Mouse (Mus musculus) CH12.LX (cell line): ENCODE measurements around the gene Sds. TPM values are rescaled to one million over a fixed set of nuclear protein-coding genes. Genes with fewer than 3 reads are reported as not detected.

ENCODE experiments used
- DNase-seq: peaks from one replicate; pipeline ENCODE4 v3.0.0-alpha.2; 2013; ENCODE audit errors: extremely low read depth
- H3K27ac ChIP-seq: 2 replicates; pipeline ENCODE4 v1.5.1; 2012; ENCODE audit warnings: low read depth, mild to moderate bottlenecking, control low read depth, moderate library complexity; ENCODE audit not compliant: insufficient read depth
- H3K27me3 ChIP-seq: replicated peaks from 2 replicates; pipeline ENCODE3; 2012; ENCODE audit warnings: inconsistent platforms
- H3K36me3 ChIP-seq, 2 experiments: replicated peaks in 1 of 2; 2 replicates each; pipeline versions ENCODE3 to v1.6.1; 2012; ENCODE audit warnings: inconsistent platforms in 1 of 2, low read length in 1 of 2, mild to moderate bottlenecking in 1 of 2, mixed read lengths in 1 of 2, moderate library complexity in 1 of 2; ENCODE audit not compliant: control insufficient read depth in 1 of 2, insufficient read depth in 1 of 2
- H3K4me1 ChIP-seq, 2 experiments: 2 replicates each; pipeline ENCODE4 v1.6.1; 2012; ENCODE audit warnings: inconsistent platforms in 1 of 2, moderate library complexity in 1 of 2; ENCODE audit not compliant: insufficient read depth in 2 of 2, control insufficient read depth in 1 of 2
- H3K4me2 ChIP-seq: 2 replicates; pipeline ENCODE4 v1.6.1; 2012; ENCODE audit warnings: low read depth, mild to moderate bottlenecking, control low read depth; ENCODE audit not compliant: poor library complexity, insufficient read depth, severe bottlenecking
- H3K4me3 ChIP-seq, 3 experiments: fragments of 150-350 bp in 1 of 3; sonication (generic) in 1 of 3; replicated peaks in 1 of 3; 2 replicates each; pipeline versions ENCODE3 to v1.5.1; 2011 to 2012; ENCODE audit warnings: low read depth in 2 of 3, low read length in 2 of 3, mild to moderate bottlenecking in 2 of 3, moderate library complexity in 2 of 3, control low read depth in 1 of 3, improper control_type of control experiment in 1 of 3, inconsistent platforms in 1 of 3, mixed read lengths in 1 of 3; ENCODE audit not compliant: poor library complexity in 1 of 3
- H3K79me2 ChIP-seq: replicated peaks from 2 replicates; pipeline ENCODE4 v1.6.1; 2012; ENCODE audit warnings: mild to moderate bottlenecking, moderate library complexity; ENCODE audit not compliant: control insufficient read depth, poor library complexity, insufficient read depth, severe bottlenecking; ENCODE audit errors: extremely low read depth
- H3K9ac ChIP-seq: 2 replicates; pipeline ENCODE4 v1.6.1; 2012; ENCODE audit warnings: low read depth, mild to moderate bottlenecking, control low read depth, moderate library complexity; ENCODE audit not compliant: insufficient read depth
- H3K9me3 ChIP-seq: replicated peaks from 2 replicates; pipeline ENCODE3; 2012; ENCODE audit warnings: low read length, inconsistent platforms, mixed read lengths
- BHLHE40 ChIP-seq: IDR thresholded peaks from 2 replicates; pipeline ENCODE4 v1.6.1; 2011; ENCODE audit warnings: mild to moderate bottlenecking, low read depth, low read length, improper control_type of control experiment
- CHD1 ChIP-seq: IDR thresholded peaks from 2 replicates; pipeline ENCODE4 v1.6.1; 2012; ENCODE audit warnings: low read depth, low read length, improper control_type of control experiment, inconsistent platforms
- CHD2 ChIP-seq: IDR thresholded peaks from 2 replicates; pipeline ENCODE4 v1.6.1; 2011; ENCODE audit warnings: low read length, improper control_type of control experiment
- CTCF ChIP-seq, 2 experiments: IDR thresholded peaks in 1 of 2; conservative IDR thresholded peaks in 1 of 2; 2 replicates each; pipeline ENCODE4 v1.5.1; 2011 to 2012; ENCODE audit warnings: low read depth in 2 of 2, low read length in 2 of 2, improper control_type of control experiment in 1 of 2, inconsistent platforms in 1 of 2, mild to moderate bottlenecking in 1 of 2, moderate library complexity in 1 of 2
- E2F4 ChIP-seq: IDR thresholded peaks from 2 replicates; pipeline ENCODE4 v1.6.1; 2011; ENCODE audit warnings: low read depth, low read length, improper control_type of control experiment; ENCODE audit not compliant: insufficient replicate concordance
- ELF1 ChIP-seq: IDR thresholded peaks from 2 replicates; pipeline ENCODE4 v1.6.1; 2014; ENCODE audit warnings: low read depth, mild to moderate bottlenecking, inconsistent platforms, low read length, improper control_type of control experiment
- EP300 ChIP-seq: IDR thresholded peaks from 2 replicates; pipeline ENCODE4 v1.6.1; 2011; ENCODE audit warnings: low read length, improper control_type of control experiment
- GABPA ChIP-seq: IDR thresholded peaks from 2 replicates; pipeline ENCODE4 v1.6.1; 2012; ENCODE audit warnings: low read depth, low read length, improper control_type of control experiment, inconsistent platforms; ENCODE audit not compliant: insufficient replicate concordance
- HCFC1 ChIP-seq: IDR thresholded peaks from 2 replicates; pipeline ENCODE4 v1.6.1; 2012; ENCODE audit warnings: low read depth, mild to moderate bottlenecking, inconsistent platforms, low read length, improper control_type of control experiment
- IRF4 ChIP-seq: IDR thresholded peaks from 2 replicates; pipeline ENCODE4 v1.6.1; 2014; ENCODE audit warnings: low read depth, mild to moderate bottlenecking, inconsistent platforms, low read length, improper control_type of control experiment
- JUN ChIP-seq: IDR thresholded peaks from 2 replicates; pipeline ENCODE4 v1.6.1; 2011; ENCODE audit warnings: low read depth, mild to moderate bottlenecking, low read length, improper control_type of control experiment, moderate library complexity; ENCODE audit not compliant: insufficient read depth
- JUND ChIP-seq: conservative IDR thresholded peaks from 2 replicates; pipeline ENCODE4 v1.6.1; 2011; ENCODE audit warnings: low read depth, low read length, improper control_type of control experiment
- KAT2A ChIP-seq: IDR thresholded peaks from 2 replicates; pipeline ENCODE4 v1.6.1; 2012; ENCODE audit warnings: low read length, improper control_type of control experiment, inconsistent platforms; ENCODE audit not compliant: insufficient replicate concordance
- MAX ChIP-seq: IDR thresholded peaks from 2 replicates; pipeline ENCODE4 v1.6.1; 2011; ENCODE audit warnings: low read length, improper control_type of control experiment
- MAZ ChIP-seq: IDR thresholded peaks from 2 replicates; pipeline ENCODE4 v1.6.1; 2012; ENCODE audit warnings: low read depth, mild to moderate bottlenecking, inconsistent platforms, low read length, improper control_type of control experiment, moderate library complexity
- MEF2A ChIP-seq: IDR thresholded peaks from 2 replicates; pipeline ENCODE4 v1.6.1; 2014; ENCODE audit warnings: low read depth, mild to moderate bottlenecking, inconsistent platforms, low read length, improper control_type of control experiment, borderline replicate concordance
- MXI1 ChIP-seq: IDR thresholded peaks from 2 replicates; pipeline ENCODE4 v1.6.1; 2011; ENCODE audit warnings: mild to moderate bottlenecking, low read depth, low read length, improper control_type of control experiment
- MYC ChIP-seq: IDR thresholded peaks from 2 replicates; pipeline ENCODE4 v1.6.1; 2011; ENCODE audit warnings: low read depth, mild to moderate bottlenecking, improper control_type of control experiment, low read length
- NELFE ChIP-seq: IDR thresholded peaks from 2 replicates; pipeline ENCODE4 v1.6.1; 2011; ENCODE audit warnings: low read depth, low read length, improper control_type of control experiment
- PAX5 ChIP-seq: IDR thresholded peaks from 2 replicates; pipeline ENCODE4 v1.6.1; 2012; ENCODE audit warnings: low read length, inconsistent platforms, mixed read lengths
- POLR2A ChIP-seq: IDR thresholded peaks from 2 replicates; pipeline ENCODE4 v1.6.1; 2011; ENCODE audit warnings: low read depth, mild to moderate bottlenecking, improper control_type of control experiment, low read length
- POLR2AphosphoS2 ChIP-seq: IDR thresholded peaks from 2 replicates; pipeline ENCODE4 v1.6.1; 2011; ENCODE audit warnings: low read depth, low read length, improper control_type of control experiment
- RAD21 ChIP-seq: IDR thresholded peaks from 2 replicates; pipeline ENCODE4 v1.6.1; 2011; ENCODE audit warnings: low read depth, mild to moderate bottlenecking, low read length, improper control_type of control experiment, moderate library complexity
- SMC3 ChIP-seq: IDR thresholded peaks from 2 replicates; pipeline ENCODE4 v1.6.1; 2011; ENCODE audit warnings: low read depth, low read length, improper control_type of control experiment
- TBP ChIP-seq: conservative IDR thresholded peaks from 2 replicates; pipeline ENCODE4 v1.6.1; 2011; ENCODE audit warnings: low read depth, low read length, improper control_type of control experiment
- TCF12 ChIP-seq: IDR thresholded peaks from 2 replicates; pipeline ENCODE4 v1.6.1; 2014; ENCODE audit warnings: low read depth, mild to moderate bottlenecking, inconsistent platforms, low read length, improper control_type of control experiment
- UBTF ChIP-seq: IDR thresholded peaks from 2 replicates; pipeline ENCODE4 v1.6.1; 2012; ENCODE audit warnings: low read depth, mild to moderate bottlenecking, inconsistent platforms, low read length, improper control_type of control experiment, moderate library complexity
- USF1 ChIP-seq: IDR thresholded peaks from 2 replicates; pipeline ENCODE4 v1.6.1; 2014; ENCODE audit warnings: low read depth, mild to moderate bottlenecking, inconsistent platforms, low read length, improper control_type of control experiment
- USF2 ChIP-seq: conservative IDR thresholded peaks from 2 replicates; pipeline ENCODE4 v1.6.1; 2011; ENCODE audit warnings: low read depth, low read length, improper control_type of control experiment
- ZC3H11A ChIP-seq: IDR thresholded peaks from 2 replicates; pipeline ENCODE4 v1.6.1; 2012; ENCODE audit warnings: low read depth, mild to moderate bottlenecking, inconsistent platforms, low read length, improper control_type of control experiment
- ZKSCAN1 ChIP-seq: IDR thresholded peaks from 2 replicates; pipeline ENCODE4 v1.6.1; 2012; ENCODE audit warnings: low read depth, inconsistent platforms, low read length, improper control_type of control experiment, borderline replicate concordance
- ZMIZ1 ChIP-seq: IDR thresholded peaks from 2 replicates; pipeline ENCODE4 v1.6.1; 2012; ENCODE audit warnings: low read depth, mild to moderate bottlenecking, inconsistent platforms, low read length, improper control_type of control experiment
- ZNF384 ChIP-seq: IDR thresholded peaks from 2 replicates; pipeline ENCODE4 v1.6.1; 2012; ENCODE audit warnings: low read depth, low read length, improper control_type of control experiment, inconsistent platforms
- dilution Hi-C: fragments of 300-500 bp; cut with MboI; formaldehyde crosslinking; loops from 2 replicates; pipeline ENCODE4 v1.14.3; 2020; ENCODE audit warnings: low sequenced_read_pairs; ENCODE audit not compliant: extremely low pct_unique_long_range_greater_than_20kb, extremely low pct_ligation_motif_present
- in situ Hi-C: fragments of 300-500 bp; cut with MboI; formaldehyde crosslinking; loops from 3 replicates; pipeline ENCODE4 v1.14.3; 2019; ENCODE audit warnings: low sequenced_read_pairs, low pct_ligation_motif_present, low pct_unique_long_range_greater_than_20kb, mixed read lengths
- polyA plus RNA-seq: library from polyadenylated mRNA; unstranded; fragments of >175 nt; gene quantifications from 2 replicates; pipeline ENCODE4 v1.2.1, GENCODE M21; 2012; ENCODE audit warnings: low read depth; ENCODE audit not compliant: insufficient read length
- total RNA-seq, 2 experiments: library from RNA; depleted of rRNA; stranded (reverse); fragments of 300-350 nt in 1 of 2; fragments of >200 nt in 1 of 2; gene quantifications; 2 replicates each; pipeline ENCODE4 v1.2.3; 2012 to 2014

Gene Sds
- total and polyA plus RNA-seq, 3 experiments: 0.76 TPM; not detected in 2

- Histone ChIP-seq H3K4me2 (no peak overlapping the region), H3K4me1 (peaks cover 6 to 20% of the 10 kb centered on the region in 2 experiments), H3K4me3 (no peak overlapping the region), H3K9me3 (peaks cover 6% of the 10 kb centered on the region), H3K27ac (no peak overlapping the region), H3K36me3 (peaks cover 21 to 76% of the 10 kb centered on the region in 2 experiments), H3K27me3 (no peaks in the 10 kb centered on the region), H3K9ac (no peak overlapping the region), H3K79me2 (no peaks in the 10 kb centered on the region)
- DNase-seq: no peak
- no peak for TF ChIP-seq CHD2
- TF ChIP-seq MAX: no peak
- no peak for TF ChIP-seq CTCF (conservative IDR thresholded peaks at IDR 0.05 in 1 of 2, IDR thresholded peaks at IDR 0.05 in 1 of 2; ENCODE audit: low read depth in 2 of 2, low read length in 2 of 2)
- TF ChIP-seq RAD21: no peak
- TF ChIP-seq KAT2A: no peak
- TF ChIP-seq ZKSCAN1: no peak
- TF ChIP-seq E2F4: no peak
- TF ChIP-seq ZC3H11A: no peak
- no peak for TF ChIP-seq HCFC1
- no peak for TF ChIP-seq ZMIZ1
- no peak for TF ChIP-seq GABPA
- no peak for TF ChIP-seq ELF1
- no peak for TF ChIP-seq UBTF
- no peak for TF ChIP-seq JUND
- no peak for TF ChIP-seq NELFE
- dilution Hi-C loops (no loop called here), in situ Hi-C loops (loop anchor here (25.0 kb wide), 1 partner anchor 188 kb away; the partner anchor contains the start of gene Dtx1)
Measured at GRCm38 (mm10) chr5:120524736-120525135, 48.4 kb downstream of the Sds start.

GRCm38 (mm10) chr5:120525737-120526136 is 49.4 kb downstream of the Sds start:
- dilution Hi-C loops (no loop called here), in situ Hi-C loops (no loop called here)
- Histone ChIP-seq H3K4me3 (no peak overlapping the region), H3K27me3 (no peaks in the 10 kb centered on the region), H3K4me1 (peaks cover 6 to 20% of the 10 kb centered on the region in 2 experiments), H3K4me2 (no peak overlapping the region), H3K9ac (no peak overlapping the region), H3K36me3 (peaks cover 21 to 75% of the 10 kb centered on the region in 2 experiments), H3K9me3 (peaks cover 6% of the 10 kb centered on the region), H3K27ac (no peak overlapping the region), H3K79me2 (no peaks in the 10 kb centered on the region)
- TF ChIP-seq PAX5: no peak
- peak in 1 of 2 experiments; percentile 72; a peak in 2 of 4 replicates for TF ChIP-seq CTCF (conservative IDR thresholded peaks at IDR 0.05 in 1 of 2, IDR thresholded peaks at IDR 0.05 in 1 of 2; ENCODE audit: low read depth in 2 of 2, low read length in 2 of 2)
- TF ChIP-seq NELFE: no peak
- no peak for TF ChIP-seq GABPA
- TF ChIP-seq USF1: no peak
- TF ChIP-seq UBTF: no peak
- no peak for TF ChIP-seq TBP
- TF ChIP-seq ZNF384: no peak
- no peak; the same call in 1 of the 2 replicates for TF ChIP-seq ZC3H11A
- no peak for TF ChIP-seq JUND
- no peak for TF ChIP-seq MAZ
- TF ChIP-seq ELF1: no peak
- TF ChIP-seq EP300: no peak
- no peak; the same call in 1 of the 2 replicates for TF ChIP-seq TCF12
- no peak for TF ChIP-seq POLR2A
- no peak for TF ChIP-seq MXI1
- no peak for TF ChIP-seq ZMIZ1
- no peak for TF ChIP-seq MEF2A
- no peak for TF ChIP-seq POLR2AphosphoS2
- peak; percentile 70 for TF ChIP-seq SMC3
- TF ChIP-seq CHD2: no peak
- no peak for TF ChIP-seq MAX
- no peak for TF ChIP-seq USF2
- no peak for TF ChIP-seq CHD1
- TF ChIP-seq JUN: no peak
- peak; percentile 50 for TF ChIP-seq RAD21
- TF ChIP-seq ZKSCAN1: no peak
- TF ChIP-seq MYC: no peak
- no peak for TF ChIP-seq BHLHE40
- TF ChIP-seq IRF4: peak; percentile 8; the same call in 1 of the 2 replicates
- DNase-seq: no peak
